Mouse (Mus musculus) myocyte (in vitro differentiated cells): Measurements from ENCODE around the gene Cgnl1.

ENCODE experiments used
- MAX ChIP-seq: IDR thresholded peaks from one replicate; pipeline ENCODE4 v1.6.1; 2011; ENCODE audit warnings: low read depth, mild to moderate bottlenecking, control low read depth
- POLR2A ChIP-seq: IDR thresholded peaks from one replicate; pipeline ENCODE4 v1.6.1; 2011; ENCODE audit warnings: low read depth, mild to moderate bottlenecking, control low read depth, moderate library complexity; ENCODE audit not compliant: insufficient read length
- TCF12 ChIP-seq: IDR thresholded peaks from one replicate; pipeline ENCODE4 v1.6.1; 2011; ENCODE audit warnings: mild to moderate bottlenecking, control low read depth; ENCODE audit not compliant: poor library complexity, insufficient read depth, severe bottlenecking
- TCF3 ChIP-seq: IDR thresholded peaks from one replicate; pipeline ENCODE4 v1.6.1; 2011; ENCODE audit warnings: low read depth, control low read depth; ENCODE audit not compliant: insufficient read length

DNA sequence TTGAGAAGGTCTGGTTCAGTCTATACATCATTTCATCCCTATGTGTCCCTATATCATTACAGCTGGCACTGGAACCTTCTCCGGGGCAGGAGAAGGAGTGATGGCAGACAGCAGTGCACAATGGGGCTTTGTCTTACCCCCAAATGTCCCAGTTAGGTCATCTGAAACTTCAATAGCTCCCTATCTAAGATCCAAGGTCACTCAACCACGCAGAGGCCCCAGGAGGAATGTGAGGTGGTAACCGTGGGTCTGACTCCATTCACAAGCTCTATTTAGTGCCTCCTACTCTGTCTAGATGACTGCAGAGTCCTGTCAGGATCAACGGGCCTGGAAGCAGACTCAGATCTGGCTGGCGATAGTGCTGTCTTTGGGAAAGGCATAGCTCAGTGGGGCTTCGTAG lies 142.5 kb downstream of the Cgnl1 start:
- TF ChIP-seq TCF3: no peak
- no peak for TF ChIP-seq TCF12
- TF ChIP-seq MAX: no peak
- TF ChIP-seq POLR2A: no peak
